Mouse (Mus musculus): ENCODE results near the gene Slc17a7. TPM values are rescaled to one million over a fixed set of nuclear protein-coding genes. Genes with fewer than 3 reads are reported as not detected.

The Slc17a7 gene
- polyA plus RNA-seq, 1 experiment: 2.0 TPM

DNA sequence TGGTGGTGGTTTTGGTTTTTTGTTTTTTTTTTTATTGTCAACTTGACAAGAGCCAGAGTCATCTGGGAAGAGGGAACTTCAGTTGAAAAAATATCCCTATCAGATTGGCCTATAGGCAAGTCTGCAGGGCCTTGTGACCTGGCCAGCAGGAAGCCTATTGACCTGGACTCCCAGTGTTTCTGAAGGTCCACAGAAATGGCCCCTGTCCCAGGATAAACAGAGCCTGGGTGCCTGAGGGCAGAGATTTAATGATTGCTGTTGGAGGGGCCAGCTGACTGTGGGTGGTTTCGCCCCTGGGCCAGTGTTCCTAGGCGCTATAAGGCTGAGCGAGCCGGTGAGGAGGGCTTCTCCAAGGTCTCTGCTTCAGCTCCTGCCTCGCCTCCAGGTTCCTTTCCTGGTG is 50.0 kb downstream of the Slc17a7 start:
- no peak overlapping the region for H3K4me3 ChIP-seq (ENCODE audit: control insufficient read depth, insufficient read depth, low read length)
- peaks cover 20% of the 10 kb centered on the region for H3K4me1 ChIP-seq (replicated peaks; ENCODE audit: control insufficient read depth, insufficient read depth, low read length)
- DNase-seq: no peak
- peaks cover 8% of the 10 kb centered on the region; the same call in 1 of the 2 replicates for H3K27me3 ChIP-seq (ENCODE audit: control insufficient read depth, insufficient read depth, low read length)
- H3K27ac ChIP-seq (ENCODE audit: control insufficient read depth, insufficient read depth, low read length): no peak overlapping the region
- TF ChIP-seq POLR2A (IDR thresholded peaks at IDR 0.05; ENCODE audit: control insufficient read depth, extremely low read depth, insufficient read depth, low read length, poor library complexity) (no peak), CTCF (IDR thresholded peaks at IDR 0.05; ENCODE audit: borderline replicate concordance, control insufficient read depth, extremely low read depth, insufficient read depth, low read length, poor library complexity) (no peak)
- WGBS: 97% methylated on average over 5 of the region's 5 CpGs
- no peaks in the 10 kb centered on the region for H3K36me3 ChIP-seq (ENCODE audit: control insufficient read depth, insufficient read depth, low read length)

DNA sequence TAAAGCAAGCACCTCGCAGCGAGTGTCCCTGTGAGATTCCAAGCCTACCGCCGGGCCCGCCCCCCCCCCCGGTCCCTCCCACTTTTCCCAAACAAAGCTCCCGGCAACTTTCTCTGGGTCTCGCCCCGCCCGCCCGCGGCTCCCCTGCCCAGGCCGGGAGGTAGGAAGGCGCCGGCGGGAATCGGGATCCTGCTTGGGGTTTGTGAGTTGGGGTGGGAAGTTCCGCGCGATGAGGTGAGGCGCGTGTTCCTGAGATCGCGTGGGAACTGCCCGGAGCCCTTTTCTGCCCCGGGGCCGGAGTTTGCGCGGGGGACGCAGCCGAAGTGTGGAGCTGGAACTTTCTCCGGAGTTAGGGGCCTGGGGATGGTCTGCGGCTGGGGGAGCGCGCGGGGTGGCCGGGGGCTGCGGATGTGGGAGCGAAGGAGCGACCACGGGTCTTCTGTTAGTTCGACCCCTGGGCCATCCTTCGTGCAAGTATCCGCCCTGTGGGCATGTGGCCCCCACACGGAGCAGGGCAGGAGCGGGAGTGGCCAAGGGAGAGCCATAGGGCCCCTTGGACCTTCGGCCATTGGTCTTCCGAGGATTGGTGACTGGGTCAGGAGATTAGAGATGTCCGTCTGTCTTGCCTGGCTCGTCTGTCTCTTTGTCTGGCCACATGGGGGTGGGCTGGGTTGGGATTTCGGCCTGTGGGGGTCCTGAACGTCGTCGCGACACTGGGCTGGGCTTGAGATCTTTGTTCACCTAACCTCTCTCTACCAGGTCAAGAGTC is 52.1 kb downstream of the Slc17a7 start, which contains the start of gene Tead2:
Gene Tead2, plus strand, starts transcription at position 81 of the 769 bp plus-strand sequence.
- Histone ChIP-seq H3K36me3 (ENCODE audit: control insufficient read depth, insufficient read depth, low read length) (no peaks in the 10 kb centered on the region), H3K4me1 (replicated peaks; ENCODE audit: control insufficient read depth, insufficient read depth, low read length) (peaks cover 10% of the 10 kb centered on the region), H3K27ac (ENCODE audit: control insufficient read depth, insufficient read depth, low read length) (no peak within 1 kb of the TSS), H3K4me3 (ENCODE audit: control insufficient read depth, insufficient read depth, low read length) (no peak within 1 kb of the TSS), H3K27me3 (ENCODE audit: control insufficient read depth, insufficient read depth, low read length) (peaks cover 8% of the 10 kb centered on the region; the same call in 1 of the 2 replicates)
- WGBS: 6% methylated on average over 55 of the region's 55 CpGs
- no peak for DNase-seq
- TF ChIP-seq CTCF (IDR thresholded peaks at IDR 0.05; ENCODE audit: borderline replicate concordance, control insufficient read depth, extremely low read depth, insufficient read depth, low read length, poor library complexity): no peak
- no peak for TF ChIP-seq POLR2A (IDR thresholded peaks at IDR 0.05; ENCODE audit: control insufficient read depth, extremely low read depth, insufficient read depth, low read length, poor library complexity)

DNA sequence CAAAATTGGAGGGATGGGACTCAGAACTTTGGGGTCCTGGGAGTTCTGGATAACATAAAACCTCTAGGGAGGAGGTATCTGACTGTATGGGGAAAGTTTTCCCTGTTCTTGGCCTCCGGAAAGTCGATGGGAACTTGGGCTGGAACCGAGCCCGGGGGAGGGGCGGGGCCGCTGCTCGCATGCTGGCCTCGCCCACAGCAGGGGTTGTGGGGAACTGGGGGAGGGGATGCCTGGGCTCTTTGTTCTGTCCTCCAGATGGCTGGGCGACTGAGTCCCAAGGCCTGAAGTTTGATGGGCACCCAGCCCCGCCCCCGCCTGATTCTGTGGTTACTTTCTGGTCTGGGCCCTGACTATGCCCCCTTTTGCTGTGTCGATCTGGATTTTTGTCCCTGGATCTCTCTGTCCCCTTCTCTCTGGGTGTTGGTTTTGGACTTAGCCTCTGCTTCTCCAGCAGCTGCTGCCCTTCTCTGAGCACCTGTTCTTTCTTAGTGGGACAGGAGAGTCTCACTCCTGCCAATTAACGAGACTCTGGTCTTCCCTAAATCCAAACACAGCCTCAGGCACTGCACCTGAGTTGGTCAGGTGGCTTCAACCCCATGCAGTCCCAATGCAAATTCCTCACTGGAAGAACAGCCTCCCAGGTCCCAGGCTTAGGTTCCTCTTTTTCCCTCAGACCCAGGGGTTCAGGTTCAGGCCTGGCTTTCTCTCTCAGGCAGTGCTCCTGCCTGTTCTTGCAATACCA is 52.9 kb downstream of the Slc17a7 start:
- H3K4me3 ChIP-seq (ENCODE audit: control insufficient read depth, insufficient read depth, low read length): no peak overlapping the region
- 6% methylated on average over 13 of the region's 13 CpGs for WGBS
- TF ChIP-seq CTCF (IDR thresholded peaks at IDR 0.05; ENCODE audit: borderline replicate concordance, control insufficient read depth, extremely low read depth, insufficient read depth, low read length, poor library complexity): no peak
- no peak for TF ChIP-seq POLR2A (IDR thresholded peaks at IDR 0.05; ENCODE audit: control insufficient read depth, extremely low read depth, insufficient read depth, low read length, poor library complexity)
- peaks cover 8% of the 10 kb centered on the region; the same call in 1 of the 2 replicates for H3K27me3 ChIP-seq (ENCODE audit: control insufficient read depth, insufficient read depth, low read length)
- no peak for DNase-seq
- H3K4me1 ChIP-seq (replicated peaks; ENCODE audit: control insufficient read depth, insufficient read depth, low read length): peaks cover 2% of the 10 kb centered on the region
- H3K36me3 ChIP-seq (ENCODE audit: control insufficient read depth, insufficient read depth, low read length): no peaks in the 10 kb centered on the region
- H3K27ac ChIP-seq (ENCODE audit: control insufficient read depth, insufficient read depth, low read length): no peak overlapping the region

DNA sequence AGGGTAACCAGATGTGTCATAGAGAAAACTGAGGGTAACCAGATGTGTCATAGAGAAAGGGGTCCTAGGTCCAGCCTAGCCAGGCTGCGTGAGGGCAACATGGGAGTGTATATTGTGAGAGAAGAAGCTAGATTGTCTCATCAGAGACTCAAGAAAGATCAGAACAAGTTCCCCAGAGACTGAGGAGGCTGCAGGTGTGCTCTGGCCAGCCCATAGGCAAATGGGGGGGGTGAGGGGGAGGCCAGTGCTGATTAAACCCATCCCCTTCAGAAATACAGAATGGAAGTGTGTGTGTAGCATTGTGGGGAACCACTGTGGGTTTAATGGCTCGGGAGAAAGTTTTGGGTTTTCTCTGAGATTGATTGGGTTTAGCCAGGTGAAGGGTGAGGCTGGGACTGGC is 57.9 kb downstream of the Slc17a7 start:
- H3K27ac ChIP-seq (ENCODE audit: control insufficient read depth, insufficient read depth, low read length): no peak overlapping the region
- WGBS: 37% methylated on average over 2 of the region's 2 CpGs
- H3K4me3 ChIP-seq (ENCODE audit: control insufficient read depth, insufficient read depth, low read length): no peak overlapping the region
- TF ChIP-seq CTCF (IDR thresholded peaks at IDR 0.05; ENCODE audit: borderline replicate concordance, control insufficient read depth, extremely low read depth, insufficient read depth, low read length, poor library complexity): no peak
- TF ChIP-seq POLR2A (IDR thresholded peaks at IDR 0.05; ENCODE audit: control insufficient read depth, extremely low read depth, insufficient read depth, low read length, poor library complexity): no peak
- H3K4me1 ChIP-seq (replicated peaks; ENCODE audit: control insufficient read depth, insufficient read depth, low read length): no peaks in the 10 kb centered on the region
- H3K27me3 ChIP-seq (ENCODE audit: control insufficient read depth, insufficient read depth, low read length): no peaks in the 10 kb centered on the region; the same call in 1 of the 2 replicates
- H3K36me3 ChIP-seq (ENCODE audit: control insufficient read depth, insufficient read depth, low read length): no peaks in the 10 kb centered on the region
- no peak for DNase-seq

DNA sequence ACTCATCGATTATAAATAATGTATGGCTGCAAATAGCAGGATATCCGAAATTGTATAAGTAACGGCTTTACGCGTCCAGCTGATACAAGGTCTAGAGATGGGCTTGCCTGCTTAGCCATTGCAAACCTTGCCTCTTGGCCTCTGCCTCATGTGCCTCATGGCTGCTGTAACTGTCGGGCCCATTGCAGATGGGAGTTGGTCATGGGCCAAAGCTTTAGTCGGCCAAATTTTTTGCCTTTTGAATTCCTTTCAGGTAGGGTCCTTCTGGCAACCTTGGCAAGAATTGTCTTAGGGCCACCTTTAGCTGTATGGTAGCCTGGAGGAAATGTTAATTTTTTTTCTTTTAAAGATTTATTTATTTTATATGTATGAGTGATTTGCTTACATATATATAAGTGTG is 61.1 kb downstream of the Slc17a7 start:
- Histone ChIP-seq H3K27me3 (ENCODE audit: control insufficient read depth, insufficient read depth, low read length) (no peaks in the 10 kb centered on the region), H3K4me3 (ENCODE audit: control insufficient read depth, insufficient read depth, low read length) (no peak overlapping the region), H3K4me1 (replicated peaks; ENCODE audit: control insufficient read depth, insufficient read depth, low read length) (0 out of 2 replicates have a peak, but pooled peaks cover 7% of the 10 kb centered on the region), H3K27ac (ENCODE audit: control insufficient read depth, insufficient read depth, low read length) (no peak overlapping the region), H3K36me3 (ENCODE audit: control insufficient read depth, insufficient read depth, low read length) (no peaks in the 10 kb centered on the region)
- TF ChIP-seq CTCF (IDR thresholded peaks at IDR 0.05; ENCODE audit: borderline replicate concordance, control insufficient read depth, extremely low read depth, insufficient read depth, low read length, poor library complexity) (no peak), POLR2A (IDR thresholded peaks at IDR 0.05; ENCODE audit: control insufficient read depth, extremely low read depth, insufficient read depth, low read length, poor library complexity) (no peak)
- no peak for DNase-seq
- WGBS: 98% methylated on average over 7 of the region's 7 CpGs

Other genes starting within 250 kb of the Slc17a7 start
- gene Ap2a1, start 234.5 kb upstream of the Slc17a7 start, polyA plus RNA-seq (2012; rRNA removed): 133 and 147 TPM in 2 replicates
- 0.29 and 1.0 TPM in 2 replicates for gene Tsks, start 220.7 kb upstream of the Slc17a7 start, polyA plus RNA-seq (2012; rRNA removed)
- gene Cpt1c, start 189.1 kb upstream of the Slc17a7 start, polyA plus RNA-seq (2012; rRNA removed): 4.4 and 6.8 TPM in 2 replicates
- 242 and 260 TPM in 2 replicates for gene Prmt1, start 177.4 kb upstream of the Slc17a7 start, polyA plus RNA-seq (2012; rRNA removed)
- gene Irf3, start 166.3 kb upstream of the Slc17a7 start, polyA plus RNA-seq (2012; rRNA removed): 227 and 277 TPM in 2 replicates
- gene Bcl2l12, start 165.2 kb upstream of the Slc17a7 start, polyA plus RNA-seq (2012; rRNA removed): 85.6 and 87.4 TPM in 2 replicates
- gene Scaf1, start 147.6 kb upstream of the Slc17a7 start, polyA plus RNA-seq (2012; rRNA removed): 118 and 131 TPM in 2 replicates
- 41.7 and 62.3 TPM in 2 replicates for gene Rras, start 146.0 kb upstream of the Slc17a7 start, polyA plus RNA-seq (2012; rRNA removed)
- 32.7 and 43.5 TPM in 2 replicates for gene Prr12, start 111.1 kb upstream of the Slc17a7 start, polyA plus RNA-seq (2012; rRNA removed)
- gene Nosip, start 101.5 kb upstream of the Slc17a7 start, polyA plus RNA-seq (2012; rRNA removed): 159 and 165 TPM in 2 replicates
- 32.4 and 40.5 TPM in 2 replicates for gene Prrg2, start 101.3 kb upstream of the Slc17a7 start, polyA plus RNA-seq (2012; rRNA removed)
- 22.2 and 34.9 TPM in 2 replicates for gene Rcn3, start 71.7 kb upstream of the Slc17a7 start, polyA plus RNA-seq (2012; rRNA removed)
- 30.8 and 38.9 TPM in 2 replicates for gene Fcgrt, start 60.1 kb upstream of the Slc17a7 start, polyA plus RNA-seq (2012; rRNA removed)
- gene Rps11, start 39.5 kb upstream of the Slc17a7 start, polyA plus RNA-seq (2012; rRNA removed): 343 and 363 TPM in 2 replicates
- gene Rpl13a, start 35.2 kb upstream of the Slc17a7 start, polyA plus RNA-seq (2012; rRNA removed): 4,999 and 5,006 TPM in 2 replicates
- gene Gm45713, start 27.7 kb upstream of the Slc17a7 start, polyA plus RNA-seq (2012; rRNA removed): 0.27 and 0.91 TPM in 2 replicates
- gene Flt3l, start 27.5 kb upstream of the Slc17a7 start, polyA plus RNA-seq (2012; rRNA removed): 177 and 207 TPM in 2 replicates
- gene Pih1d1, start 9.6 kb upstream of the Slc17a7 start, polyA plus RNA-seq (2012; rRNA removed): 72.5 and 78.7 TPM in 2 replicates
- gene Aldh16a1, start 9.4 kb upstream of the Slc17a7 start, polyA plus RNA-seq (2012; rRNA removed): 97.2 and 101 TPM in 2 replicates
- gene Gfy, start 15.6 kb downstream of the Slc17a7 start, polyA plus RNA-seq (2012; rRNA removed): 0.09 and 0.11 TPM in 2 replicates
- gene Pth2, start 17.0 kb downstream of the Slc17a7 start, polyA plus RNA-seq (2012; rRNA removed): not detected in 2 replicates
- gene Ccdc155, start 40.9 kb downstream of the Slc17a7 start, polyA plus RNA-seq (2012; rRNA removed): 0.32 and 0.37 TPM in 2 replicates
- gene Dkkl1, start 48.2 kb downstream of the Slc17a7 start, polyA plus RNA-seq (2012; rRNA removed): 3.0 and 3.5 TPM in 2 replicates
- 5.0 and 8.5 TPM in 2 replicates for gene Tead2, start 51.8 kb downstream of the Slc17a7 start, polyA plus RNA-seq (2012; rRNA removed)
- gene Cd37, start 75.2 kb downstream of the Slc17a7 start, polyA plus RNA-seq (2012; rRNA removed): 412 and 423 TPM in 2 replicates
- gene Slc6a16, start 77.1 kb downstream of the Slc17a7 start, polyA plus RNA-seq (2012; rRNA removed): 0.30 and 0.37 TPM in 2 replicates
- 0.50 TPM in 1 of 2 replicates, not detected in the other for gene Slc6a21, start 113.6 kb downstream of the Slc17a7 start, polyA plus RNA-seq (2012; rRNA removed)
- 12.1 and 12.9 TPM in 2 replicates for gene Trpm4, start 169.8 kb downstream of the Slc17a7 start, polyA plus RNA-seq (2012; rRNA removed)
- gene Hrc, start 171.3 kb downstream of the Slc17a7 start, polyA plus RNA-seq (2012; rRNA removed): 0.56 and 9.1 TPM in 2 replicates
- 0.65 and 0.89 TPM in 2 replicates for gene Ppfia3, start 203.1 kb downstream of the Slc17a7 start, polyA plus RNA-seq (2012; rRNA removed)
- gene Lin7b, start 206.6 kb downstream of the Slc17a7 start, polyA plus RNA-seq (2012; rRNA removed): 0.65 and 1.0 TPM in 2 replicates
- 693 and 725 TPM in 2 replicates for gene Snrnp70, start 231.8 kb downstream of the Slc17a7 start, polyA plus RNA-seq (2012; rRNA removed)
- gene Kcna7, start 241.7 kb downstream of the Slc17a7 start, polyA plus RNA-seq (2012; rRNA removed): 0.68 and 1.1 TPM in 2 replicates
- 2.1 and 3.0 TPM in 2 replicates for gene Ntf5, start 249.7 kb downstream of the Slc17a7 start, polyA plus RNA-seq (2012; rRNA removed)